Mouse (Mus musculus): ENCODE measurements at regions not wholly inside any gene's neighbourhood (a gene's known extent, or its start where the extent isn't known, plus 50 kb on each side); places are given as distances from the start of the nearest gene placed in this dataset.

DNA sequence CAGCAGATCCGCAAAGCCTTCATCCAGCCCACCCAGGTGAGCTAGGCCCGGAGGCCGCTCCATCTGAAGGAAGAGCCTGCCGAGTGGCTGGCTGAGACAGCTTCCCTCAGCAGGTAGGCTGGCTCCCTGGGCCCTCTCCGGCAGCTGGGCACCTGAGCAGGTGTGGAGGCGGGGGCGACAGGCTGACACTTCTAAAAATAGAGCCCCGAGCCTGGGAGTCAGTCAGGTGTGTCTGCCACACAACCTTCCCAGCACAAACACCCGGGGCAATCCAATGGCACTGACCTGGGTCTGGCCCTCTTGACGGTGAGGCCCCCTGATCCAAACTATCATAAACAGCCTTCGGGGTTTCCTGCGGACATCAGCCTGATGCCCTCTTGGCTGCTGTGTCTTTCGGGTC lies 58.5 kb downstream of the Zfp36l2 start:
- intact Hi-C loops (cut with DNase I): no loop called here
- no peak for DNase-seq (ENCODE audit: extremely low spot score in 1 of 2, low spot score in 2 of 2)

DNA sequence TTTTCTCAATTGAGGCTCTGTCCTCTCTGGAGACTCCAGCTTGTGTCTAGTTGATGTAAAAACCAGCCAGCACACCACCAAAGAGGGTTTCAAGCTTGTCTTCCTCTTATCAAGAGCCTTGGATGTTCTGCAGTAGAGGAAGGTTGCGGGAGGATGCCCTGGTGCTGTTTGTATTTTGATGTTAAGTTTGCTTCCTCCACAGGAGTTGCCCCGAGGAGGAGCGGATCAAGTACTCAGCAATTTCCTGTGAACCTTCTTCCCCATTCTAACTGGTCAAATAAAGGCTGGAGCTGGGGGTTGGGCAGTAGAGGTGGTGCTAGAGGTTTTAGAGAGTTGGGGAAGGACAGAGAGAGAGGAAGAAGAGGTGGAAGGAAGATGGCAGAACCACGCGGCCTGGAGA lies 59.5 kb downstream of the Zfp36l2 start:
- intact Hi-C loops (cut with DNase I): no loop called here
- no peak for DNase-seq (ENCODE audit: extremely low spot score in 1 of 2, low spot score in 2 of 2)

DNA sequence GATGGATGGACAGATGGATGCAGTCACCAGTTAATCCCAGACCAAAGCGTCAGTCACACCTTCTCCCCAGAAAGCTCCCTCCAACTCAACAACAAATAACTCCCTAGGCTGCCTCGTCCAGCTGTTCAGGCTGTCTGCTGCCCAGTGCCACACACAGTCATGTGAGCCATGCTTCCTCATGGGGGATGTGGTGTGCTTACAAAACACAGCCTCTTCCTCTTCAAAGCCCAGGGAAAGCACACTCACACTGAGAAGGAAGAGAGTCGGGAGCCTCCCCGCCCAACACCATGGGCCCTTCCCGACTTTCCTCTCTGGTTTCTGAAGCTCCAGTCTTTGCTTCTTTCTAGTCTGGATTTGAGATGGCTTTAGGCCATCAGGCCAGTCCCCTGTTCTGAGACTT lies 61.6 kb downstream of the Zfp36l2 start:
- intact Hi-C loops (cut with DNase I): no loop called here
- no peak for DNase-seq (ENCODE audit: extremely low spot score in 1 of 2, low spot score in 2 of 2)

DNA sequence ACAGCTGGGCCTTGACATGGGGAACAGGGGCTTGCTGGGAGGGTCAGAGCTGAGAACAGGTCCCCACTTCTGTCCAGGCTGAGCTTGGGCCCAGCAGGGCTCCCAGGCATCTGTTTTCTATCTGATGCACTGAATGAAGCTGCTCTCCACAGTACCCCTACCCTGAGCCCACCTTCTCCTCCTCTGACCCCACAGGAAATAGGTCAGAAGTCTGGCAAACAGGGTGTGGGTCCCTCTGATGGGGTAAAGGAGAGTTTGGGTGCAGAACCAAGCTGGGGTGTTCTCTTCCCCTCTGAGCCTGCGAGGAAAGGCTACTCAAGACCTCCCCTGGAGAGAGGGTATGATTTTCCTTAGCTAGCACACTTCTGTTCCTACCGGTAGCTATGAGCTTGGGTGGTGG lies 64.6 kb downstream of the Zfp36l2 start:
- intact Hi-C loops (cut with DNase I): no loop called here
- DNase-seq (ENCODE audit: extremely low spot score in 1 of 2, low spot score in 2 of 2): no peak

DNA sequence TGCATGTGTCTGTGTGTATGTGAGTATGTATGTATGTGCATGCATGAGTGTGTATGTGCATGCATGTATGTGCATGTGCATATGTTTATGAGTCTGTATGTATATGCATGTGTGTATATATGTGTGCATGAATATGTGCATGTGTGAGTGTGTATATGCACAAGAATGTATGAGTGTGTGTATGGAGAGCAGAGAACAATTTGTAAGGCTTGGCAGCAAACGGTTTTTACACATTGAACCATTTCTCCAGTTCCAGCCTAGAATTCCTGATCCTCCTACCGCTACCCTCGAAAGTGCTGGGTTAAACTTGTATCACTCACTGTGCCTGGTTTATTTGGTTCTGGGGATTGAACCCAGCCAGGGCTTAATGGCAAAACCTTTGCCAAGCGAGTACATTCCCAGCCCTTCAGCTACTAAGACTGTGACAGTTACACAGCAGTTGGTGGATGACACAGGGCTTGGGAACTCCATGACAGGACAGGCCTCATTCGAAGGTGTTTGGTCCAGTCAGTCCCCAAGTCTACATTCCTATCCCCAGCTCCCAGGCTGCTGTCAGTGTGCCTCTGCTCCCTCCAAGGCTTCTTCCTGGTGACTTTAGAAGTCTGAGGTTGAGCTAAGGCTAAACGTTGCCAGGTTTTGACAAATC lies 65.1 kb downstream of the Zfp36l2 start:
- intact Hi-C loops (cut with DNase I): no loop called here
- no peak for DNase-seq (ENCODE audit: extremely low spot score in 1 of 2, low spot score in 2 of 2)

DNA sequence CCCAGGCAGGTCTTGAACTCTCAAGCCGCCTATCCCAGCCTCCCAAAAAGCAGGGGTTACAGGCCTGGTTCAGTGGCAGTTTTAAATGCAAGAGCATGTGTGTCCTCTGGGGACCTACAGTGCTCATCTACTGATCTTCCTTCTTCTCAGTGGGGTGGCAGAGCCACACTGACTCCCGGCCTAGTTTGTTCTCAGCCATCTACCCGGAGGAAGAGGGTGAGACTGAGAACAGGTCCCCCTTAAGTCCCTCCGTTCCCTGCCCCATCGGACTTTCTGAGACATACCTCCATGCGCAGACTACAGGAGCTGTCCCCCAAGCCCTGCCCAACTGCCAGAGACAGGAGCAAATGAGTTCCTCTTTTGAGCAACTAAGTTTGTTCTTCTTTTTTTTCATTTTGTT lies 66.5 kb downstream of the Zfp36l2 start:
- DNase-seq (ENCODE audit: extremely low spot score in 1 of 2, low spot score in 2 of 2): no peak
- intact Hi-C loops (cut with DNase I): no loop called here

DNA sequence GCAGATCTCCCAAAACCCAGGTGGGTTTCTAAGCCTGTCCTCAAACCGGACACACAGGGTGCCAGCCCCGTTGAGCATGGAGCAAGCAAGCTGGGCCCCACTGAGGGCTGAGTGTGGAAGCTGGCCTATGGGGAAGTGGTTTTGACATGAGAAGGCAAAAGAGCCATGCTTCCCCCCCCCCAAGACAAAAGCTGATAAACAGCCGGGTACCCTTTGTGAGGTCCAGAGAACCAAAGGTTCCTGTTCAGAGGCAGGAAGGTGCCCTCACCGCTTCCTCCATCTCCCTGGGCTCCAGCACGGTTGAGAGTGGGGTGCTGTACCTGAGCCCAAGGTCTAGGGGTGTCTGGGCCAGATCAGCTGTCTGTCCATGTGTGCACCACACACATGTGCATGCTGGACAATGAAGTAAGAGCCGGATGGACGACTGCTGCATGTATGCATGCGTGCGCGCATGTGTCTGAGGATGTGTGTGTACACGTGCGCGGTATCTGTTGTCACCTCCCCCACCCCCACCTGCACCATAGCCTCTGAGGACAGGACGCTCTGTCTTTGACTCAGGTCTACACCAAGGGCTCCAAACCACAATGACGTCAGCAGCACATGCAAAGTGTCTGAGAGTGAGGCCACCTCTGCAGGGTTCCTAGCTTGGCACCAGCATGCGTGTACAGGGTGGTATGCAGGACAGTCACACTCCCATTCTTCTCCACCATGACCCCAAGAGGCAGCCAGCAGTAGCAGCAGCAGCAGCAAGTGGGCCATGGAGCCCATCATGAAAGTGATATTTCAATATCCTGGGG lies 68.3 kb downstream of the Zfp36l2 start:
- DNase-seq (ENCODE audit: extremely low spot score in 1 of 2, low spot score in 2 of 2): no peak
- intact Hi-C loops (cut with DNase I): no loop called here

DNA sequence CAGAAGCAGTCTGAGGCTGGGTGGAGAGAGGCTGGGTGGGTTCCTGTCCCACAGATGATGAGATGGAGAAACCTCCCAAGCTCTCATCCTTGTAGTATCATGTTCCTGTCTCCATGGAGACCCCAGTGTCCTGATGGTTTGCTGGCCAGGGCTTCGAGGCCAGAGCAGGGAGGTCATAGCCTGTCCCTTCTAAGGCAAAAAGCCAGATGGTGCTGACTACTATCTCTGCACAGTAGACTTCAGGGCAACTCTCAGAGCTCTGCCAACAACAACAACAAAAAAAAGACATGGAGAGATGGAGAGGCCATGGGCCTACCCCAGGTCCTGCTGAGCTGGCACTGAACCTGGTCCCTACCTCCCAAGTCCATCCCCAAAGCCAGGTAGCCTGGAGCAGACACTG lies 69.0 kb downstream of the Zfp36l2 start:
- intact Hi-C loops (cut with DNase I): no loop called here
- no peak for DNase-seq (ENCODE audit: extremely low spot score in 1 of 2, low spot score in 2 of 2)

DNA sequence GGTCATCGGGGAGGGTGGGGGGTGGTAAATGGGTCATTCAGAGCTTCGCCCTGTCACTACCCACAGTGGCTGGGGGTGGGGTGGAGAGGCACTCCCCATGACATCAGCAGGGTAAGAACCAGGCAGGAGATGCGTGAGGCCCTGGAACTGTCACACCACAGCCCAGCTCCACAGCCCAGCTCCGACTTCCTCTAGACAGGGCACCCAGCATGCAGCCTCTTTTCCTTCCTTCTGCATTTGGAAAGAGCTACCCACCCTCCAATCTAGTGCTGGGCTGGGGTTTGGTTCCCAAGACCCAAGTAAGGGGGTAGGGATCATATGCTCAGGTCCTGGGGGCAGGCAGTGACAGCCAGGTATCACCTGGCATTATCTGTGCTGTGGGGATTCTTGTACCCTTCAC lies 69.5 kb downstream of the Zfp36l2 start:
- DNase-seq (ENCODE audit: extremely low spot score in 1 of 2, low spot score in 2 of 2): no peak
- intact Hi-C loops (cut with DNase I): no loop called here

DNA sequence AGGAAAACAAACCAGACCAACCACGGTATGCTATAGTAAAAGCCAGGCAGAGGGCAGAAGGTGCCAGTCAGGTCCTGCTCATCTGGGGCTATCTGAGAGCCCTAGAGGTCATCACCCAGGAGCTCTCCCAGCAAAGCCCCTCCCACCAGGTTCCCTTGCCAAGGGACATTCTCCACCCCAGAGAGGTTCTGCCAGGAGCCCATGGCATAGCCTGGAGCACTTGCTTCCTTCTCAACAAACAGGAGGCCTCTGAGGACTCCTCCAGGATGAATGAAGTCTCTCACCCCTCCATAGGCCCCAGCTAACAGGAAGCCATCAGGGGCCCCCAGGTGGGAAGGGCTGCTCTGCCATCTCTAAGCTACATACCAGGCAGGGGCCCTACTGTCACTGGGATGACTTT lies 70.0 kb downstream of the Zfp36l2 start:
- DNase-seq (ENCODE audit: extremely low spot score in 1 of 2, low spot score in 2 of 2): no peak
- intact Hi-C loops (cut with DNase I): no loop called here

DNA sequence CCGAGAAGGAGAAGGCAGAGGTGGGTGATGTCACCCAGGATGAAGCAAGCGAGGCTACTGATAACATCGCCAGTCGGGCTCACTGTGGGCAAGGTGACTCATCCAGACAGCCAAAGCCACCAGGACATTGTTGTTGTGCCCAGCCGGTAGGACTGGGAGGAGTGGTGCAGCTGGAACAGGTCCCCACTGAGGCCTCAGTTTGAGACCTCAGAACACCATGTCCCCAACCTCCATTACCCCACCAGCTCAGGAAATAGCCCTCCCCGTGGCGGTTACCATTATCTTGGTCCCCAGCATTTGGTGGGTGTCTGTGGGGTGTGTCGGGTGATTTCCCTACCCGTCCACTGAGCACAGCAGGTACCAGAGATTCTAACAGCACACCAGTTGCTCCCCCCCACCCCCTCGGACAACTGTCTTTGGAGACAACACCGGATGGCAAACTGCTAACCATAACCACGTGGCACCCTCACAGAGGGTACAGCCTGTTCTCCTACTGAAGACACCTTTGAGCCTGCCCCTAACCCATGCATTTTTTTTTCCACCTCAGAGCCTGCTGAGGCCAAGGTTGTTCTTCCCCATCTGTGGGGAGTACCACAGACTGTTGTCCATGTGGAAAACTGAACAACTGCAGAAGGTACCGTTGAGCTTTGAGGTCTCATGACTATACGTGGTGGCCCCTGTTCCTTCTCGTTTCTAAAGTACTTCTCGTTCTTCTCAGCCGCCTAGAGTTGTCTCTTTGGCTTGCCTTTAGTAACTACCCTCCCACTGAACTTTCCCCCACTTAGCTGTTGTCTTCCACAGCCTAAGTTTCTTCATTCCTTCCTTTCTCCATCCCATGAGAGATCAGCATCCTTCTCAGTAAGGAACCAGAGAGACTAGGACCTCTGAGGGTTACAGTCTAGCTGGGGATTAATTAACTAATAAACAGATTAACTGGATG lies 71.1 kb downstream of the Zfp36l2 start:
- intact Hi-C loops (cut with DNase I): no loop called here
- no peak for DNase-seq (ENCODE audit: extremely low spot score in 1 of 2, low spot score in 2 of 2)

DNA sequence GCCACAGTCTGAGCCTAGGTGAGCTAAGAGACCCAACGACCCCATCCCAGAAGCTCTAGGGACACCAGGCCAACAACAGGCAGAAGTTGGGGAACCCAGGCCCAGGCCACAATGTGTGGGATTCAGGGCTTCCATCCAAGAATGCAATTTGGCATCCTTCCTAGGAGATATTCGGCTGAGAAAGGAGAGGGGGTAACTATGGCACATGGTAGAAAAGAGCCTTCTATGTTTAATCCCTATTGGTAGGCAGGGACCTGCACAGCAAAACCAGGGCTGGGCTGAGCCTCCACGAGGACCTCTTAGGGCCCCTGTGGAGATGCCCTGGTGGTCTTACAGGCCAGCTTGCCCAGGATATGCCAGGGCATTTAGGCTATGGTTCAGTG lies 71.8 kb downstream of the Zfp36l2 start:
- intact Hi-C loops (cut with DNase I): loop anchor here (2.0 kb wide), 1 partner anchor 65 kb away; no protein-coding TSS in a partner anchor
- DNase-seq (ENCODE audit: extremely low spot score in 1 of 2, low spot score in 2 of 2): no peak

DNA sequence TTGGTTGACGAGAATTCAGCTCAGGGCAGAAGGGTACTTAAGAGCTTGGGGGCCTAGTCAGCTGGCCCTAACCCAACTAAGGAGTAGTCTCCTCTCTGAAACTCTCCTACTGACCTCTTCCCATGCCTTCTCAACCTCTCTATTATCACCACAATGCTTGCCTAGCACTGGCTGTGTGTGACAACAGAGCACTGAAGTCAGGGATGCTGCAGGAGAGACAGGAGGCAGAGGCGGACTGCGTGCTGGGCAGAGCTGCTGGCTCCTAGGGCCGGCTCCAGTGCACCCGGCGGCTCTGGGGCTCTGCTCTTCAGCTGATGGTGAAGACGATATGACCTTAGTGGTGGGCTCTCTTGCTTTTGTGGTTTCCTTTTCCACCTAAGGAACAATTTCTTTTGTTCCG lies 72.6 kb downstream of the Zfp36l2 start:
- DNase-seq (ENCODE audit: extremely low spot score in 1 of 2, low spot score in 2 of 2): no peak
- intact Hi-C loops (cut with DNase I): loop anchor here (2.0 kb wide), 1 partner anchor 66 kb away; no protein-coding TSS in a partner anchor

DNA sequence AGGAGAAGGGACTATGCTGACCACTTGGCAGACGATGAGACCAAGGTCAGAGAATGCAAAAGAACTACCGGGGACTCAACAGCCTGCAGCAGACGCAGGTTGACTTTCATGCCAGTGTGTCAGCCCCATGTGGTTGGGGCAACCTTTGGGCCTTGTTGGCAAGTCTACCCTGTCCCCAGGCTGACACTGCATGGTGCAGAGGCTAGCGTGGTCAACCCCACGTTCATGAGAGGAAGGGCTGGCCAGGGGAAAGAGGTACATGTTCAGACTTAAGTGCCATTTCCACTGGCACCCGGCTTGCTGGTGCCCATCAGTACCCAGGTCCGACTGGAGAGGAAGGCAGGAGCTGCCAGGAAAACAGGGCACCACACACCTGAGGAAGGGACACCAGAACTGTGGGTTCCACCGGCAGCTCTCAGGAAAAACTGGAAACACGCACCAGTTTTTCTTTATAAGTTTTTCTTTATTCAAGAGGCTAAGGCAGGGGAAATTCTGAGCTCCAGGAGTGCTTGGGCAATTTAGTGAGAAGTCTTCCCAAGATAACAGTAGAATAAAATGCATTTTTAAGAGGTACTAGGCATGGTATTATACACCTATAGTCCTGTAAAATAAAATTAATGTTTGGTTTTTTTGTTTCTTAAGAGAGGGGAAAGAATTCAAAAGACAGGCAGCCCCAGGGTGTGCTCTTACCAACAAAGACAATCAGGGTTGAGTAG lies 73.3 kb downstream of the Zfp36l2 start:
- DNase-seq (ENCODE audit: extremely low spot score in 1 of 2, low spot score in 2 of 2): no peak
- intact Hi-C loops (cut with DNase I): loop anchor here (2.0 kb wide), 1 partner anchor 66 kb away; no protein-coding TSS in a partner anchor

DNA sequence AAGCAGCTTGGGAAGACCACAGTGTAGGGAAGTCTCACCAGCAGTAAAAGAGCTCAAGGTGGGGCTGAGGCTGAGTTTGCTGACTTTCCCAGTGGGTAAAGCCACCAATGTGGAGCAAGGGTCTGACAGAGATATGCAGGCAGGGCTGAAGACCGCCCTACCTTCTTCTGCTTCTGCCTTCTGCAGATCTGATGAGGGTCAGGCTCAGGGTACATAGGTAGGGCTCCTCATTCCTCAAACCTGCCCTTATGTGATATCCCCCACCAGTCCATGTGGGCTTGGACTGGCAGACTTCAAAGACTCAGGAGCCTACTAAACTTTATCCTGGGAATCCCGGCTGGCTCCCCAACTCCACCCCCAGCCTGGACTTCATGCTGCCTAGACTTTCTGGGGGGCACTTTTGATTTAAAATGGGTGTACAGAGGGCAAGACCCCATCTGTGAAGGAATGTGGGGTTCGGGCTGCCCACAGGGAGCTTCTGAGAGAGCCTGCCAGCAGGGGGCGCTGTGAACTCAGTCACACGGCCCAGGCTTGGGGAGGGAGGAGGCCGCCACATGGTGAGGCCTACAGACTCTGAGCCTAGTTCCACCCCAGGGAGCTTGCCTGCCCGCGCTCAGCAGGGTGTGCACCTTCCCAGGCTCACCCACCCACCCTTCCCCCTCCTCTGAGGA lies 74.0 kb downstream of the Zfp36l2 start:
- DNase-seq (ENCODE audit: extremely low spot score in 1 of 2, low spot score in 2 of 2): peak in 1 of 2 experiments; percentile 88
- intact Hi-C loops (cut with DNase I): loop anchor here (2.0 kb wide), 1 partner anchor 67 kb away; no protein-coding TSS in a partner anchor

DNA sequence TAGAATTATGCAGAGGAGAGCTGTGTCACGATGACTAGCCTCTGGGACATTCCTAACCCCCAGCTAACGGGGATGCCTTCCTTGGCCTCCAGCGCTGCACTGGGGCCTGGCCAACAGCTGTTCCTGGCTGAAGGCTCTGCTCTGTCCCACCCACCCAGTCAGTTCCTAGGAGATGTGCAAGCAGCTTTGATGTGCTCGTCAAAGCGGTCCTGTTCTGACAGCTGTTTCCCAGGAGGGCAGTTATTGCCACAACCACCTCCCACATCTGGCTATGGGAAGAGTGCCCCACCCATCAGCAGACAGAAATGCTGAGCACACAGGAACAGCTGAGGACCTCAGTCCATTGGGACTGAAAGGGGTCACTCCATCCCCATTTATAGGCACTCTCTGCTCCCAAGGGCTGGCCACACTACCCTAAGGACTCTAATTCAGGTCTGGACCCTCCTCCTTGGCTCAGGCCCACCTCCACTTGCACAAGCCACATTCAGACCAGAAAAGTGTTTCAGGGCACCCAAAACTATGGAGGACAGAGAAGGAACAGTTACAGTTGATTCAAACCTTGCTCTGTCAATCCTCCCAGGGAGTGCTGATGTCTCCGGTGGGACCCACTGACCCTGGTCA lies 75.2 kb downstream of the Zfp36l2 start:
- intact Hi-C loops (cut with DNase I): no loop called here
- DNase-seq (ENCODE audit: extremely low spot score in 1 of 2, low spot score in 2 of 2): peak in 1 of 2 experiments; percentile 71

DNA sequence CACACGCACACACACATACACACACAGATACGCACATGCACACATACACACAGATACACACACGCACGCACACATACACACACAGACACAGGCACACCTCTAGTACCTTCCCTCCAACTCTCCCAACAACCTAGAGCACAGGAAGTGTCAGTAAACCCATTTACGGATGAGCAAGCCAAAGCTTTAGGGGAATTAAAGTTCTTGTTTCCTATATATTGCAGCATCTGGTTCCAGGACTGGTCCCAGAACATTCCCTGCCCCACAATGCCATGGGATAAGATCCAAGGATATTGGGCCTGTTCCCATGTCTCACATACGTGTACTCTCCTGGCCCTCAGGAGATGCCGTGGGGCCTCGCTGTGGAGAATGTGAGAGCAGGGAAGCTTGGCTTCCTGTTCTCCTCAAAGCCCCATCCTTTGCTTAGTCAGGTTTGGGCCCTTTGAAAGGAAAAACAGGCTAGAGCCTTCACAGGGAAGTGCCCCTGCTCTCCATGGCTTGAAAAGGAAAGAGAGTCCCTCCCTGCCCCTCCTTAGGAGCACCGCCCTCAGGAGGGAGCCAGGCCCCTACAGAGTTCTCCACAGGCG lies 75.9 kb downstream of the Zfp36l2 start:
- no peak for DNase-seq (ENCODE audit: extremely low spot score in 1 of 2, low spot score in 2 of 2)
- intact Hi-C loops (cut with DNase I): no loop called here

DNA sequence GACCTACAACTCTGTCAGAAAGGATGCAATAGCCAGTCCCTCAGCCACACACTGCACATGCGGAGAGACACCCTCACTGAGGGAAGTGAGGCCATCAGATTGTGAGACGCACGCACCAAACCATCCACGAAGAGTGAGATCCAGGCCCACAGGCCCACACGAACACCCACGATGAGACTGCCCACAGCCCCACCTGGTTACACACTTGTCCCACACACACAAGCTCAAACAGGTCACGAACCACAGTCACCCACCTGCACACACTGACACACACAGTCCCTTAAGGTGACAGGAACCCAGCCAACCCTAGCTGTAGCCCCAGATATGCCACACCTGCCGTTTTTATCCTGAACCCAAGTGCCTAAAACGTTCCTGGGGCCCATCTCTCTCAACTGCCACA lies 76.8 kb downstream of the Zfp36l2 start:
- intact Hi-C loops (cut with DNase I): no loop called here
- no peak for DNase-seq (ENCODE audit: extremely low spot score in 1 of 2, low spot score in 2 of 2)
